Mouse (Mus musculus) granulocyte monocyte progenitor cell, adult 5-6 weeks (primary cell): ENCODE data around the gene Tmsb15a. TPM values are rescaled to one million over a fixed set of nuclear protein-coding genes. Genes with fewer than 3 reads are reported as not detected.
"Not testable (repeated sequence)": the region's sequence is repeated elsewhere in the genome, so short reads cannot be mapped to it uniquely, and the experiment has no call there.

Experiments
- ATAC-seq: replicated peaks from 2 replicates; pipeline ENCODE4 v1.8.0; 2016; ENCODE audit warnings: mild to moderate bottlenecking, moderate TSS enrichment, inconsistent platforms; ENCODE audit not compliant: poor library complexity, severe bottlenecking
- total RNA-seq, 2 experiments: library from RNA; stranded (forward) in 1 of 2; stranded (reverse) in 1 of 2; fragments of 200-712, 200-1000 nt in 1 of 2; fragments of >200 nt in 1 of 2; fragmentation: Nextera tagmentation in 1 of 2; gene quantifications; 2 replicates each; pipeline ENCODE4 v1.2.3; 2014 to 2017

The Tmsb15a gene
- total RNA-seq (2014; fragmentation: Nextera tagmentation): not detected in 2 replicates
- total RNA-seq (2017): not detected in 2 replicates

DNA sequence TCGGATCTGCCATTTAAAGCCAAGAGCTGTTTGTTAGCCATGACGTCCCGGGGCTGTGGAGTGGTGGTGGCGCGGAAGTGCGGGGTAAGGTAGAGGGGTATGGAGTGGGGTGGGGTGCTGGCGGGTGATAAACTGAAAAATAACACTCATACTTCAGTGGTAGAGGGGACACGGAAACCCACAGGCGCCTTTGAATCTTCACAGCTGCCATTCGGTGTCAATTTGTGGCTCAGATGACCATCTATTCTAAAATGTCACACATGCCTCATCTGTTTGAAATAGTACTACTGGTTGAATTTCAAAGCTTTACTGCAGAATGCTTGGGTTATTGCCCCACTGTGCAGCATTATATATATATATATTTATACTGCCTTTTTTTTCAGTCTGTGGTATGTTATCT is at the start of gene Tmsb15a:
TSS of gene Tmsb15a (minus strand) at position 101 of the 400 bp plus-strand sequence.
- no peak for ATAC-seq

DNA sequence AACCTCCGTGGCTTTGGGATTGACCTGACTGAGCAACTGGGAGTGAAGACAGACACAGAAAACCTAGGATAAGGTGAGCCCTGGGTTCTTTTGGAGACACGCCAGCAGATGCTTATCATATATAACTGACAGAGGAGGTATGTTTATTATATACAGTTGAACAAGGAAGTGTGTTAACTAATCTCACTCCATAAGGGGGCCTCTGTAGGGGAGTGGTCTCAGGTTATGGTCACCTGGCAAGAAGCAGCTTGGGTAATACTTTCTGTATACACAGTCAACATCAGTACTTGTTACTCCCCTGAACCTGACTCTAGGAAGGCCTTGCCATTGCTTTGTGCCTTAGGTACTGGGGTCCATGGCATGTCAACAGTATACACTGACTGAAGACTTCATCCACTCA is 43.5 kb upstream of the Tmsb15a start:
- no peak for ATAC-seq

DNA sequence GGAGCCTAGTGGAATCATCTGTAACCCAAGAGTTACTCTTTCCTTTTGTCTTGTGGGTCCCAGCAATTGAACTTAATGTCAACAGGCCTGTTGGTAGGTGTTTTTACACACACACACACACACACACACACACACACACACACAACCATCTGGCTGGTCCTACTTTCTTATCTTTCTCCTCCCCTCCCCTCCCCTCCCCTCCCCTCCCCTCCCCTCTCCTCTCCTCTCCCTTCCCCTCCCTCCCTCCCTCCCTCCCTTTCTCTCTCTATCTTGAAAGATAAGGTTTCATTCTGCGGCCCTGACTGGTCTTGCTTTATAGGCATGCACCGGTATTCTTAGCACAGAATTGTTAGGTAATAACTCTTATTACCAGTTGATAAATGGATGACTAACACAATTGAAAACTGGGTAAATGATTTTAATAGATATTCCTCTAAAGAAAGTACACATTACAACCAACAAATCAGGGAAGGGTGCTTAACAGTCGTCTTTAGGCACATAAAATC is 43.0 kb upstream of the Tmsb15a start:
- ATAC-seq: no peak

DNA sequence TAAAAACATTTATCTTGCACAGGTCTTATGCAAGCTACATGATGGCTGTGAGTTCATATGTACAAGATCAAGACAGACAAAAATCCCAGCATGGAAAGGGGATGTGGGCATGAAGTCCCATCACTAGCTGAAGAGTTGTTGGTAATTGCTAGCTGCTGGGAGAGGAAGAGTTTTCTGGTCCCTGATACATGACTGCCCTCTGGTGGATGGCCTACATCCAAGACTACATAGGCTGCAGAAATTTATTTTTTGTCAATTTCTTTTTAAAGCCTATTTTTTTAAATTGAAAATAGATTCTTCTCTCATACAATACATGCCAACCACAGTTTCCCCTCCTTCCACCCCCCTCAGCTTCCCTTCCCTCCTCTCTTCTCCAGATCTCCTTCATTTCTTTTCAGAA is 36.6 kb upstream of the Tmsb15a start:
- no peak for ATAC-seq

DNA sequence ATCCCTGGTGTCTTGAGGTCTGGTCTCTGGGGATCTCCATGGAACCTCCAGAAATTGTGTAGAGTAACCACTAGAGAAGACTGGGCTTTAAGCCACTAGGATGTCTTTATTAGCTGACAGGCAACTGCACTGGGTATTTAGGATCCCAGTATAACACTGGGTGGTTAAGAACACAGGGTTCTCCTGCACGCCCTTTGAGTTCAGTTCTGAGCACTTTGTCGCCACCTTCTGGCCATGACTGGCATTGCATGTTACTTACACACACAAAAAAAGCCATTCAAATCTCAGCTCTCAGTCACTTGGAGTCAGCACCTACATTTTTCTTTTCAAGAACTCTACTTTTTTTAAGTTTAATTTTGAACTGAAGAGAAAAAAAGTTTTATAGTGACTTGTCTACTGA is 27.8 kb upstream of the Tmsb15a start:
- ATAC-seq: peak; percentile 87

DNA sequence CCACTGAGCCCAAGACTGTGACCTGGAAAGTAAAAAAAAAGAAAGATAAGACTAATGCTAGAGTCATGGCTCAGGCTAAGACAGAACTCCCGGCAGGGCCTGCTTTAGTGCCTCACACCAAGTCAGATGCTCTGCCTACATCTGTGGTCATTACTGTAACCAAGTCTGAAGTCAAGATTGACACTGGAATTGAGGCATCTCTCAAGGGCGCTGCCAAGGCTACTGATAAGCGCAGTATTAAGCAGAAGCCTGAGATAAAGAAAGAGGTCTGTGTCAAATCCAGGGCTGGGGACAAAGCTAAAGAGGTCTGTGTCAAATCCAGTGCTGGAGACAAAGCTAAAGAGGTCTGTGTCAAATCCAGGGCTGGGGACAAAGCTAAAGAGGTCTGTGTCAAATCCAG is 20.3 kb upstream of the Tmsb15a start:
- not testable (repeated sequence) for ATAC-seq

DNA sequence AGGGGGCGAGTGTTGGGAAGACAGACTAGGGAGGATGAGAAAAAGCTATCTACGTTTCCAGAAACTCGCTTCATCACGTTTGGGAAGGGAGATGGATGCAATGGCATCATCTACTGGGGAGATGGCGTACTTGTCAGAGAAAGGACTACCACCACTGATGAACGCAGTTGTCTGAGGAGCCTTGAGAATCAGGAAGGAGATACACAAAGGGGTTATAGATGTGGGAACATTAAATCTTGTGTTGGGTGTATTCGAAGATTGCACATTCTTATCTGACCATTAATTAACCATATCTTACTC is 17.9 kb upstream of the Tmsb15a start:
- peak; percentile 15; the same call in 1 of the 2 replicates for ATAC-seq

DNA sequence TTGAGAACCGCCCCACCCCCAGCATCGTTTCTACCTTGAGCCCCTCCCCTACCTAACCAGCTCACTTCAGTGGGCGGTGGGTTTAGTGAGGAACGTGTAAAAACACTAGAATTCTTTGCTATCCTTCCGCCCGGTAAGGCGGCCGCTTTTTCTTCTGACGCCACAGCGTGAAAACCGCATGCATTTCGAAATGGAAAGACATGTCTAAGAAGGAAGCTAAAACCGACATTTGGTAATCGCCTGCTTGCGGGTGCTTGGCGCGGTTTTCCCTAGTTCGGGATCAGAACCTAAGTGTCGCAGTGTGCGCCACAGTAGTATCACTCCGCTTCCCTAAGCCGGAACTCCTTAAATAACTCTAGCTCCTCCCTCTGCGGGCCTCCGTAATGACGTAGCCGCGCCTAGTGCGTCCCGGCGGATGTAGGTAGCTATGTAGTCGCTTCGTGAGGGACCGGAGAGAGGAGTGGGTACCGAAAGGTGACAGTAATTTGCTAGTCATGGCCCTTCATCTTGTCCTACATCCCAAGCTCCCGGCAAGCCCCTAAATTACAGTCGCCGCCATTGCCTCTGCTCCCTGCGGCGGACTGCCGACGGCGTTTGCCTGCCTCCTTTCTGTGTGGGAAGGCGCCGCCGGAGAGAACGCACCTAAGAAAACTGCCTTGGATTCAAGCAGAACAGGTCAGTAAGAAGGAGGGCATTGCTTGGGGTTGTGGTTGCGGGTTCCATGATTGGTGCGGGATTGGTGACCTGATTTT is 17.4 kb upstream of the Tmsb15a start, which contains the start of the genes Armcx5 and Gprasp1:
TSS of gene Armcx5 (plus strand) at position 430 of the 752 bp plus-strand sequence.
TSS of gene Gprasp1 (plus strand) at position 430 of the 752 bp plus-strand sequence.
- ATAC-seq: peak; percentile 99

DNA sequence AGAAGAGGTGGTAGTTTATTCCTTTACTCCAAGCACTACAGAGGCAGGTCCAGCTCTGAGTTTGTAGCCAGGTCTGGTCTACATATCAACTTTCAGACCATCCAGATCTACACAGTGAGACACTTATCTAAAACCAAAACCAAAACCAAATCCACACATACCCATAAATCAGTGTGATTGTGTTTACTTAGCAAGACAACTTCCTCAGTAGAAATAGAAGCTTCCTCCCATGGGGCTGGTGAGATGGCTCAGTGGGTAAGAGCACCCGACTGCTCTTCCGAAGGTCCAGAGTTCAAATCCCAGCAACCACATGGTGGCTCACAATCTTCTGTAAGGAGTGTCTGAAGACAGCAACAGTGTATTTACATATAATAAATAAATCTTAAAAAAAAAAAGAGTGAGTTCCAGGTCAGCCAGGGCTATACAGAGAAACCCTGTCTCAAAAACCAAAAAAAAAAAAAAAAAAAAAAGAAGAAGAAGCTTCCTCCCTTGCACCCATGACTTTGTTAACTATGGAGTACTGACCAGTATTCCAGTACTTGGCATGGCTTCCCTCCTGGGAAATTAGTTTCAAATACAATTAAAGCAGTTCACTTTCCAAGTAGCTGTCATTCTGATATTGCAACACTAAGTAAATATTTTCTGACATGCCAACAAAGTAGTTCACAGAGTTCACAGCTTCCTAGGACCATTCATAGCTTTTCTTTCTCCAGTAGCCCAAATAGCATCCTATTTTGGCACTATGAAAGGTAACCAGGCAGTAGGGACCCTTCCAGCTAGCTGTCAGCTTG is 13.9 kb upstream of the Tmsb15a start:
- no peak for ATAC-seq

DNA sequence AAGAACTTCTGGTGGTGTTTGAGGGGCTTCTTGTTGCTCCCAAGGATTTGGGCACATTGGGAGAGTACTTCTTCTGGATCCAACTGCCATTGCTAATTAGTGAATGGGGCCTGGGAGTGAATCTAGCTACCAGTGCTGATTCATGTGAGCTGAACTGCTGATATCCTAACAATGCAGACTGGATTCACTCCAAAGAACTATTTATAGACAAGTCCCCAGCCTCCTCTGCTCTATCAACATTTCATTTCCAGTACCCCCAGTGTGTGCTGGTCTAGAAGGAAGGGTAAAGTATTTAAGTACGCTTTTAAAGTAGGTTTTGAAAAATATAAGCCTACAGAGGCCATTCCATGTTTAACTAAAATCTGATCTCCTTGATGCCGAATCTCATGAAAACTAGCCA is 12.2 kb downstream of the Tmsb15a start:
- no peak for ATAC-seq

DNA sequence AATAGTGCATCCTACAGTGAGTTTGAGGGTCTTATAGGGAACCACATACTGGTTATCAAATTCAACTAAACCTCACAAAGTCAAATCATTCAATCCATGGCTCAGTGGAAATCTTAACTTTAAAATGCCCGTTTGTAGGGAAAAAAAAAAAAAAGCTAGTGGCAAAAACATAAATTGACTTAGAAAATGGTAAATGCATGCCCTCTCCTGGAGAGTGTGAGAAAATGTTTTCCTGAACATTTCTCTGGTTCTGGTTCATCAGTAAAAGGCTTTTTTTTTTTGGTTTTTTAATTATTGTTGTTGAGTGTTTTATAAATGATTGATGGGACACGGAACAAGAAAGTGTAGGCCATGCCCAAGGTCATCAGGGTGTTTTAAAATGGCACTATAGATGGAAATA is 20.7 kb downstream of the Tmsb15a start:
- no peak for ATAC-seq

DNA sequence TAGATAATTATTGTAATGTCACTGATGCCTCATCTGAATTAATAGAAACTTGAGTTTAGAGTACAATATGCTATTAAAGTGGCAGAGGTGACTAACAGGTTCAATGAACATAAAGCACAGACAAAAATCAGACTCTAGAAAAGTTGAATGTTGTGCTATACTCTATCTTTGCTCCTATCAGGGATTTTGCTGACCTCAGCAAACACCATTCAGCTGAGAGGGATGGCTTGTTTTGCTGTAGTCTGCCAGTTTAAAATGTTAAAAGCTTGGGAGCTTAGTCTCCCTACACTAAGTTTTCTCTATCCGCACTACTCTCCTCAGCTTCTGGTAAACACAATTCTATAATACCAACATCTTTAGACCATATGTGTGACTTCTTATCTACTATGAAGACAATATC is 21.9 kb downstream of the Tmsb15a start:
- ATAC-seq: no peak

DNA sequence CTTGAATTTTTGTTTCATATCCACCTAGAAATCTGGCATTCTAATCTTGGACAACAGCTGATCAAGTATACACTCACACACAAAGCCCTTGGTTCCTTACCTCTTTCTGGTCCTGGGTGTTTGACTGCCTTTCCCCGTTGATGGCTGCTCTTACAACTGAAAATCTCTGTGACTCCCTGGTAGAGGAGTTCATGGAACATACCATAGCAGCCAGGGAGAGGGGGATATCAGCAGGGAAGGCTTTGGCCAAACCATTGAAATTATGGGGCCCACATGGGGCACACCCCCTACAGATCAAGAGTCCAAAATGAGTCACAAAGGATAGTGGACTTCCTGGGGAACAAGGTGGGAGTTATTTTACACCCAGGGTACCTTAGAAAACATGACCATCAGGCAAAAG is 31.4 kb downstream of the Tmsb15a start, which contains the start of gene Tcp11x2:
TSS of gene Tcp11x2 (minus strand) at position 158 of the 400 bp plus-strand sequence.
- no peak for ATAC-seq

DNA sequence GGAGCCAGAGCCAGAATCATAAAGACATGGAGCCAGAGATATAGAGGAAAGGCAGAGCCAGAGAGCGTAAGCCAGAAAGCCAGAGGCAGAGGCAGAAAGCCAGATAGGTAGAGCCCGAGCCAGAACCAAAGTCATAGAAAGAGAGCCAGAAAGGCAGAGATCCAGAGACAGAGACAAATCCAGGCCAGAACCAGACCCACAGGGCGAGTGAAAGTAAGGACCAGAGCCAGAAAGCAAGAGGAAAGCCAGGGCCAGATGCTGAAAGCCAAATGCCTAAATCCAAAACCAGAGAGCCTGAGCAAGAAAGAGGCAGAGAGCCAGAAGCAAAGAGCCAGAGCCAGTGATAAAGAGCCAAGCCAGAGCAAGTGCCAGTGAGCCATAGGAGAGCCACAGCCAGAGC is 37.3 kb downstream of the Tmsb15a start:
- ATAC-seq: no peak

DNA sequence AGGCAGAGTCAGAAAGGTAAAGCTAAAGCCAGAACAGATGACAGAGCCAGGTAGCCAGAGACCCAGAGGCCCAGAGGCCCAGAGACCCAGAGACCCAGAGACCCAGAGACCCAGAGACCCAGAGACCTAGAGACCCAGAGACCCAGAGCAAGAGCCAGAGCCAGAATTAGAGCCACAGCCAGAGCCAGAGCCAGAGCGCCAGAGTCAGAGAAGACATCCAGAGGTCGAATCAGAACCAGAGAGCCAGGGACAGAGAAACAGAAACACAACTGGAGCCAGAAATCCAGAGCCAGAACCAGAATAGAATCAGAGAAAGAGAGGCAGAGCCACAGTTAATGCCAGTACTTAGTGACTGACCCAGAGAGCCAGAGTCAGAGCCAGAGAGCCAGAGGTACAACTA is 43.2 kb downstream of the Tmsb15a start:
- no peak for ATAC-seq

Other genes starting within 250 kb of the Tmsb15a start
- 0.15 TPM in 1 of 2 replicates, not detected in the other for gene AV320801, start 230.7 kb downstream of the Tmsb15a start, total RNA-seq (2014; fragmentation: Nextera tagmentation)
- gene AV320801, start 230.7 kb downstream of the Tmsb15a start, total RNA-seq (2017): not detected in 2 replicates
- 4.4 TPM in 1 of 2 replicates, not detected in the other for gene Nxf7, start 126.5 kb downstream of the Tmsb15a start, total RNA-seq (2014; fragmentation: Nextera tagmentation)
- not detected in 2 replicates for gene Nxf7, start 126.5 kb downstream of the Tmsb15a start, total RNA-seq (2017)
- gene Prame, start 97.6 kb downstream of the Tmsb15a start, total RNA-seq (2014; fragmentation: Nextera tagmentation): 0.53 TPM in 1 of 2 replicates, not detected in the other
- not detected in 2 replicates for gene Prame, start 97.6 kb downstream of the Tmsb15a start, total RNA-seq (2017)
- gene Tcp11x2, start 31.5 kb downstream of the Tmsb15a start, total RNA-seq (2014; fragmentation: Nextera tagmentation): not detected in 2 replicates
- not detected in 2 replicates for gene Tcp11x2, start 31.5 kb downstream of the Tmsb15a start, total RNA-seq (2017)
- 4.1 and 5.9 TPM in 2 replicates for gene Armcx5, start 17.5 kb upstream of the Tmsb15a start, total RNA-seq (2014; fragmentation: Nextera tagmentation)
- 6.2 and 11.5 TPM in 2 replicates for gene Armcx5, start 17.5 kb upstream of the Tmsb15a start, total RNA-seq (2017)
- 19.2 and 19.8 TPM in 2 replicates for gene Gprasp1, start 17.5 kb upstream of the Tmsb15a start, total RNA-seq (2014; fragmentation: Nextera tagmentation)
- 18.7 and 30.1 TPM in 2 replicates for gene Gprasp1, start 17.5 kb upstream of the Tmsb15a start, total RNA-seq (2017)
- 18.9 and 28.2 TPM in 2 replicates for gene Bhlhb9, start 72.3 kb upstream of the Tmsb15a start, total RNA-seq (2014; fragmentation: Nextera tagmentation)
- gene Bhlhb9, start 72.3 kb upstream of the Tmsb15a start, total RNA-seq (2017): 28.9 and 29.3 TPM in 2 replicates
- gene Gprasp2, start 113.8 kb upstream of the Tmsb15a start, total RNA-seq (2014; fragmentation: Nextera tagmentation): 2.8 TPM in 1 of 2 replicates, not detected in the other
- gene Gprasp2, start 113.8 kb upstream of the Tmsb15a start, total RNA-seq (2017): 2.5 and 3.1 TPM in 2 replicates